Mouse (Mus musculus): ENCODE data around the gene Rusc2. TPM values are rescaled to one million over a fixed set of nuclear protein-coding genes. Genes with fewer than 3 reads are reported as not detected.
A peak's percentile ranks its signal among the peaks of the same experiment; 100 is the strongest.

Rusc2 gene
- polyA plus RNA-seq, 1 experiment: 15.5 TPM

GRCm38 (mm10) chr4:43349206-43349605, 32.6 kb upstream of the Rusc2 start:
- 62% methylated on average over 5 of the region's 5 CpGs for WGBS
- no peaks in the 10 kb centered on the region for H3K4me1 ChIP-seq (ENCODE audit: control insufficient read depth, insufficient read depth, low read length)
- no peak overlapping the region for H3K4me3 ChIP-seq (ENCODE audit: insufficient read depth, low read depth, low read length)
- H3K27me3 ChIP-seq (replicated peaks; ENCODE audit: control insufficient read depth, insufficient read depth, low read length): no peaks in the 10 kb centered on the region
- H3K36me3 ChIP-seq (ENCODE audit: control insufficient read depth, insufficient read depth, low read length): no peaks in the 10 kb centered on the region
- no peak overlapping the region for H3K27ac ChIP-seq (ENCODE audit: insufficient read depth, low read depth, low read length)
- DNase-seq: peak; percentile 58
- TF ChIP-seq POLR2A (IDR thresholded peaks at IDR 0.05; ENCODE audit: low read depth, low read length) (no peak), CTCF (conservative IDR thresholded peaks at IDR 0.05; ENCODE audit: insufficient read depth, insufficient read length, low read depth, low read length) (no peak)

GRCm38 (mm10) chr4:43350038-43350560, 31.7 kb upstream of the Rusc2 start:
- no peak for DNase-seq
- H3K36me3 ChIP-seq (ENCODE audit: control insufficient read depth, insufficient read depth, low read length): no peaks in the 10 kb centered on the region
- no peak overlapping the region for H3K27ac ChIP-seq (ENCODE audit: insufficient read depth, low read depth, low read length)
- H3K4me3 ChIP-seq (ENCODE audit: insufficient read depth, low read depth, low read length): no peak overlapping the region
- WGBS: 57% methylated on average over 6 of the region's 6 CpGs
- no peaks in the 10 kb centered on the region for H3K4me1 ChIP-seq (ENCODE audit: control insufficient read depth, insufficient read depth, low read length)
- TF ChIP-seq POLR2A (IDR thresholded peaks at IDR 0.05; ENCODE audit: low read depth, low read length) (no peak), CTCF (conservative IDR thresholded peaks at IDR 0.05; ENCODE audit: insufficient read depth, insufficient read length, low read depth, low read length) (no peak)
- H3K27me3 ChIP-seq (replicated peaks; ENCODE audit: control insufficient read depth, insufficient read depth, low read length): no peaks in the 10 kb centered on the region

DNA sequence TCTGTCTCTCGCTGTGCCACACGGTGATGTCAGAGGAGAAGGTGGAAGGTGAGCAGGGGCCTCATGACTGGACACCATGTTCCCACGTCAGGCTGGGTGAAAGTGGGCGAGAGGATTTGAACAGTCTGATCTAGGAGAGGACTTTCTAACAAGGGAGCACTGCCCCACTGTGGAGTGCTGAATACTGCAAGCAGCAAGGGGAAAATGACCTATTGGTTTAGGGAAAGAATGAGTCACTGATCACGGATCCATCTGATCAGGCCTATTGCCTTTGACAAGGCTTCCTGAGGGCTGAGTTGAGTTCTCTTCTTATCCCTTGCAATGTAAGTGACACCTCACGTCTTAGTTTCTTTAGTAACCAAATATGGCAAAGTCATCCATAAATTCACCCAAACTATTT, 28.1 kb upstream of the Rusc2 start:
- no peak for DNase-seq
- no peaks in the 10 kb centered on the region for H3K4me1 ChIP-seq (ENCODE audit: control insufficient read depth, insufficient read depth, low read length)
- WGBS: 86% methylated on average over 6 of the region's 6 CpGs

DNA sequence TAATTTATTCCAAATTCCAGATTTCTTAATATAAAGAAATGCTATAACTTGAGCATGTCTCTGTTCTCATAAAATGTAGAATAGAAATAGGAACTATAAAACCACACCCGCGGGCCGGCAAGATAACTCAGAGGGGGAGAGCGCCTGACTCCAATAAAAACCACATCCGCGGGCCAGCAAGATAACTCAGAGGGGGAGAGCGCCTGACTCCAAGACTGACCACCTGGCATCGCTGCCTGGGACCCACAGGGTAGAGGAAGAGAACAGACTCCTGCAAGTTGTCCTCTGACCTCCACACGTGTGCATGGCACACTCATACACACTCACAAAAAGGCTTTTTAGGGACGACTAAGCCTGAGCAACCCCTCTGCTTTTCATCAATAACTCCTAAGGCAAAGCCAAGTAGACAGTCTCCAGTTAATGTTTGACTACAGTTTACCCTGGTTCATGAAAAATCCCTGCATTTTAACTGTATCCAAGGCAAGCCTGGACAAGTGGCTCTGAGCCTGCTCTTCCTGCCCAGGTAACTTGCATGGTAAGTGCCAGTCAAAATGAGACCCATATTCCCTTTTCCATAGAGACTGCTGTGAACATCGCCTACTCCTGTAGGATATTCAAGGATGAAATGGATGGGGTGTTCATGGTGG, 16.7 kb upstream of the Rusc2 start:
- 47% methylated on average over 11 of the region's 11 CpGs for WGBS

More for the DNA sequence above, 28.1 kb upstream of the Rusc2 start:
- Histone ChIP-seq H3K27me3 (replicated peaks; ENCODE audit: control insufficient read depth, insufficient read depth, low read length) (no peaks in the 10 kb centered on the region), H3K4me3 (ENCODE audit: insufficient read depth, low read depth, low read length) (no peak overlapping the region), H3K36me3 (ENCODE audit: control insufficient read depth, insufficient read depth, low read length) (no peaks in the 10 kb centered on the region), H3K27ac (ENCODE audit: insufficient read depth, low read depth, low read length) (no peak overlapping the region)
- TF ChIP-seq CTCF (conservative IDR thresholded peaks at IDR 0.05; ENCODE audit: insufficient read depth, insufficient read length, low read depth, low read length): 0 out of 2 replicates have a peak, but pooled peaks have one; percentile 12
- no peak for TF ChIP-seq POLR2A (IDR thresholded peaks at IDR 0.05; ENCODE audit: low read depth, low read length)

GRCm38 (mm10) chr4:43367295-43367694, 14.5 kb upstream of the Rusc2 start:
- WGBS: 74% methylated on average over 5 of the region's 5 CpGs
- Histone ChIP-seq H3K36me3 (ENCODE audit: control insufficient read depth, insufficient read depth, low read length) (no peaks in the 10 kb centered on the region), H3K27ac (ENCODE audit: insufficient read depth, low read depth, low read length) (no peak overlapping the region), H3K4me1 (ENCODE audit: control insufficient read depth, insufficient read depth, low read length) (peaks cover 7% of the 10 kb centered on the region), H3K27me3 (replicated peaks; ENCODE audit: control insufficient read depth, insufficient read depth, low read length) (no peaks in the 10 kb centered on the region), H3K4me3 (ENCODE audit: insufficient read depth, low read depth, low read length) (no peak overlapping the region)
- no peak for DNase-seq
- TF ChIP-seq POLR2A (IDR thresholded peaks at IDR 0.05; ENCODE audit: low read depth, low read length) (no peak), CTCF (conservative IDR thresholded peaks at IDR 0.05; ENCODE audit: insufficient read depth, insufficient read length, low read depth, low read length) (no peak)

More for the DNA sequence above, 16.7 kb upstream of the Rusc2 start:
- TF ChIP-seq POLR2A (IDR thresholded peaks at IDR 0.05; ENCODE audit: low read depth, low read length): no peak
- TF ChIP-seq CTCF (conservative IDR thresholded peaks at IDR 0.05; ENCODE audit: insufficient read depth, insufficient read length, low read depth, low read length): no peak
- H3K36me3 ChIP-seq (ENCODE audit: control insufficient read depth, insufficient read depth, low read length): no peaks in the 10 kb centered on the region
- no peak overlapping the region for H3K4me3 ChIP-seq (ENCODE audit: insufficient read depth, low read depth, low read length)
- peaks cover 3% of the 10 kb centered on the region for H3K4me1 ChIP-seq (ENCODE audit: control insufficient read depth, insufficient read depth, low read length)
- no peak overlapping the region; the same call in 1 of the 2 replicates for H3K27ac ChIP-seq (ENCODE audit: insufficient read depth, low read depth, low read length)
- peak; percentile 68 for DNase-seq
- H3K27me3 ChIP-seq (replicated peaks; ENCODE audit: control insufficient read depth, insufficient read depth, low read length): no peaks in the 10 kb centered on the region

- WGBS: 87% methylated on average over 9 of the region's 9 CpGs
- no peak for TF ChIP-seq CTCF (conservative IDR thresholded peaks at IDR 0.05; ENCODE audit: insufficient read depth, insufficient read length, low read depth, low read length)
- no peak for TF ChIP-seq POLR2A (IDR thresholded peaks at IDR 0.05; ENCODE audit: low read depth, low read length)
- DNase-seq: no peak
Measured at GRCm38 (mm10) chr4:43367787-43368186, 14.0 kb upstream of the Rusc2 start.

DNA sequence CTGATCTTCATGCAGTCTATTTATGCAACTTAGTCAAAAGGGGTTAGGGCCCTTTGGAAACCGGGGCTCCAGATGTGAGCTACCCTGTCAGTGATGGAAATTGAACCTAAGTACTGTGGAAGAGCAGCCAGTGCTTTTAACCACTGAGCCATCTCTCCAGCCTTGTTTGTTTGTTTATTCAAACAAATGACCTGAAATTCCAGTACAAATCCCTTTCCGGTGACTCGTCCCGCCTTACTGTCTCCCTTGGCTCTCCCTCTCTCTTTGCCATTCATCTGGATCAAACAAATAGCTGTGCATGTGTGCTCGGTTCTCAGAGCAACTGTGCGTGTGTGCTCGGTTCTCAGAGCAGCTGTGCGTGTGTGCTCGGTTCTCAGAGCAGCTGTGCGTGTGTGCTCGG, 10.4 kb upstream of the Rusc2 start:
- 43% methylated on average over 11 of the region's 11 CpGs for WGBS
- Histone ChIP-seq H3K27ac (ENCODE audit: insufficient read depth, low read depth, low read length) (peak overlapping the region; percentile 14; the same call in 1 of the 2 replicates), H3K4me3 (ENCODE audit: insufficient read depth, low read depth, low read length) (no peak overlapping the region), H3K27me3 (replicated peaks; ENCODE audit: control insufficient read depth, insufficient read depth, low read length) (no peaks in the 10 kb centered on the region), H3K4me1 (ENCODE audit: control insufficient read depth, insufficient read depth, low read length) (0 out of 2 replicates have a peak, but pooled peaks cover 5% of the 10 kb centered on the region), H3K36me3 (ENCODE audit: control insufficient read depth, insufficient read depth, low read length) (no peaks in the 10 kb centered on the region)
- DNase-seq: peak; percentile 31
- no peak for TF ChIP-seq POLR2A (IDR thresholded peaks at IDR 0.05; ENCODE audit: low read depth, low read length)
- no peak for TF ChIP-seq CTCF (conservative IDR thresholded peaks at IDR 0.05; ENCODE audit: insufficient read depth, insufficient read length, low read depth, low read length)

More at GRCm38 (mm10) chr4:43367787-43368186, 14.0 kb upstream of the Rusc2 start:
- Histone ChIP-seq H3K27ac (ENCODE audit: insufficient read depth, low read depth, low read length) (no peak overlapping the region), H3K4me1 (ENCODE audit: control insufficient read depth, insufficient read depth, low read length) (peaks cover 9% of the 10 kb centered on the region), H3K27me3 (replicated peaks; ENCODE audit: control insufficient read depth, insufficient read depth, low read length) (no peaks in the 10 kb centered on the region), H3K4me3 (ENCODE audit: insufficient read depth, low read depth, low read length) (no peak overlapping the region), H3K36me3 (ENCODE audit: control insufficient read depth, insufficient read depth, low read length) (no peaks in the 10 kb centered on the region)
